Mouse (Mus musculus): Measurements from ENCODE around the gene Mlph. TPM values are rescaled to one million over a fixed set of nuclear protein-coding genes. Genes with fewer than 3 reads are reported as not detected.

Mlph gene
- 6.0 and 7.2 TPM in 2 replicates for polyA plus RNA-seq (2012; rRNA removed)

- peak; percentile 42 for DNase-seq (ENCODE audit: low spot score)
Measured at GRCm38 (mm10) chr1:90914948-90915569, at the start of gene Mlph. Mlph (plus strand) TSS chr1:90915085.

- no peak for DNase-seq (ENCODE audit: low spot score)
Measured at GRCm38 (mm10) chr1:90866734-90867133, 48.2 kb upstream of the Mlph start.

GRCm38 (mm10) chr1:90870581-90870980 is 44.3 kb upstream of the Mlph start:
- no peak for DNase-seq (ENCODE audit: low spot score)

- DNase-seq (ENCODE audit: low spot score), result no peak
Measured at GRCm38 (mm10) chr1:90875371-90875770, 39.5 kb upstream of the Mlph start.

GRCm38 (mm10) chr1:90875961-90876360 is 38.9 kb upstream of the Mlph start:
- no peak for DNase-seq (ENCODE audit: low spot score)

- DNase-seq (ENCODE audit: low spot score), result no peak
Measured at GRCm38 (mm10) chr1:90876486-90877270, 38.2 kb upstream of the Mlph start.

- DNase-seq (ENCODE audit: low spot score), result no peak
Measured at GRCm38 (mm10) chr1:90885771-90886460, 29.0 kb upstream of the Mlph start.

GRCm38 (mm10) chr1:90894521-90894920 is 20.4 kb upstream of the Mlph start:
- DNase-seq (ENCODE audit: low spot score), result no peak

- DNase-seq (ENCODE audit: low spot score), result no peak
Measured at GRCm38 (mm10) chr1:90895004-90895403, 19.9 kb upstream of the Mlph start.

- DNase-seq (ENCODE audit: low spot score), result no peak
Measured at GRCm38 (mm10) chr1:90896281-90896680, 18.6 kb upstream of the Mlph start.

GRCm38 (mm10) chr1:90896741-90897361 is 18.0 kb upstream of the Mlph start:
- DNase-seq (ENCODE audit: low spot score), result no peak

- no peak for DNase-seq (ENCODE audit: low spot score)
Measured at GRCm38 (mm10) chr1:90898012-90898411, 16.9 kb upstream of the Mlph start.

- no peak for DNase-seq (ENCODE audit: low spot score)
Measured at GRCm38 (mm10) chr1:90899816-90900215, 15.1 kb upstream of the Mlph start.

GRCm38 (mm10) chr1:90900406-90900805 is 14.5 kb upstream of the Mlph start:
- DNase-seq (ENCODE audit: low spot score), result no peak

- DNase-seq (ENCODE audit: low spot score), result no peak
Measured at GRCm38 (mm10) chr1:90901246-90901645, 13.6 kb upstream of the Mlph start.

GRCm38 (mm10) chr1:90901681-90902208 is 13.1 kb upstream of the Mlph start:
- DNase-seq (ENCODE audit: low spot score), result no peak

GRCm38 (mm10) chr1:90902751-90903150 is 12.1 kb upstream of the Mlph start:
- DNase-seq (ENCODE audit: low spot score), result no peak

- no peak for DNase-seq (ENCODE audit: low spot score)
Measured at GRCm38 (mm10) chr1:90903211-90903945, 11.5 kb upstream of the Mlph start.

GRCm38 (mm10) chr1:90903971-90904458 is 10.9 kb upstream of the Mlph start:
- no peak for DNase-seq (ENCODE audit: low spot score)

GRCm38 (mm10) chr1:90904729-90905404 is 10.0 kb upstream of the Mlph start:
- peak; percentile 10 for DNase-seq (ENCODE audit: low spot score)

- DNase-seq (ENCODE audit: low spot score), result peak; percentile 29
Measured at GRCm38 (mm10) chr1:90906357-90906756, 8.5 kb upstream of the Mlph start.
